Mouse (Mus musculus) forebrain, postnatal 0 days (tissue): ENCODE data around the gene Gpr12. TPM values are rescaled to one million over a fixed set of nuclear protein-coding genes. Genes with fewer than 3 reads are reported as not detected.
"Not testable (repeated sequence)": the region's sequence is repeated elsewhere in the genome, so short reads cannot be mapped to it uniquely, and the experiment has no call there.

ENCODE experiments used
- ATAC-seq: fragments of 200-750 bp; cut with Nextera tagmentation; 2 replicates; pipeline ENCODE4 v1.8.0; 2017; ENCODE audit warnings: mild to moderate bottlenecking, moderate library complexity
- DNase-seq: peaks from one replicate; pipeline ENCODE4 v3.0.0-alpha.2; 2015
- H3K27ac ChIP-seq: fragments of 300-500 bp; sonication (generic); 2 replicates; pipeline ENCODE4 v1.5.1; 2014; ENCODE audit warnings: low read depth, mild to moderate bottlenecking, antibody characterized with exemption, low read length, moderate library complexity, mixed read lengths
- H3K27me3 ChIP-seq: fragments of 300-500 bp; sonication (generic); 2 replicates; pipeline ENCODE4 v1.6.1; 2014; ENCODE audit warnings: mild to moderate bottlenecking, low read length, mixed read lengths; ENCODE audit not compliant: insufficient read depth
- H3K36me3 ChIP-seq: fragments of 300-500 bp; sonication (generic); 2 replicates; pipeline ENCODE4 v1.6.1; 2014; ENCODE audit warnings: mild to moderate bottlenecking, moderate library complexity; ENCODE audit not compliant: insufficient read depth
- H3K4me1 ChIP-seq: fragments of 300-500 bp; sonication (generic); 2 replicates; pipeline ENCODE4 v1.6.1; 2014; ENCODE audit warnings: antibody characterized with exemption; ENCODE audit not compliant: insufficient read depth
- H3K4me2 ChIP-seq: fragments of 300-500 bp; sonication (generic); 2 replicates; pipeline ENCODE4 v1.6.1; 2014; ENCODE audit warnings: low read depth, mild to moderate bottlenecking, moderate library complexity
- H3K4me3 ChIP-seq: fragments of 300-500 bp; sonication (generic); 2 replicates; pipeline ENCODE4 v1.5.1; 2014; ENCODE audit warnings: low read depth, low read length, mixed read lengths
- H3K9ac ChIP-seq: fragments of 300-500 bp; sonication (generic); 2 replicates; pipeline ENCODE4 v1.6.1; 2014; ENCODE audit warnings: mild to moderate bottlenecking
- H3K9me3 ChIP-seq: fragments of 300-500 bp; sonication (generic); 2 replicates; pipeline ENCODE4 v1.6.1; 2016; ENCODE audit warnings: low read length
- CTCF ChIP-seq: sonication (generic); IDR thresholded peaks from 2 replicates; pipeline ENCODE4 v1.5.1; 2016; ENCODE audit warnings: antibody characterized with exemption, control low read depth, low read depth
- WGBS: fragments of 180-500 bp; shearing (Covaris S2); extraction: QIAGEN DNeasy Blood & Tissue Kit; methylation state at CpG from one replicate; pipeline ENCODE4 v1.1.7; 2014; 5-methylcytosine and 5-hydroxymethylcytosine counted together
- polyA plus RNA-seq: library from polyadenylated mRNA; unstranded; fragments of >200 nt; fragmentation: Nextera tagmentation; extraction: Ambion mirVana; gene quantifications from 2 replicates; pipeline ENCODE4 v1.2.1, GENCODE M21; 2015
- total RNA-seq: library from RNA; depleted of rRNA; stranded (reverse); fragments of >200 nt; gene quantifications from 2 replicates; pipeline ENCODE4 v1.2.3, GENCODE M21; 2014

Gene Gpr12
- total and polyA plus RNA-seq, 2 experiments from 2014 or later, result 42.8 to 50.9 TPM

DNA sequence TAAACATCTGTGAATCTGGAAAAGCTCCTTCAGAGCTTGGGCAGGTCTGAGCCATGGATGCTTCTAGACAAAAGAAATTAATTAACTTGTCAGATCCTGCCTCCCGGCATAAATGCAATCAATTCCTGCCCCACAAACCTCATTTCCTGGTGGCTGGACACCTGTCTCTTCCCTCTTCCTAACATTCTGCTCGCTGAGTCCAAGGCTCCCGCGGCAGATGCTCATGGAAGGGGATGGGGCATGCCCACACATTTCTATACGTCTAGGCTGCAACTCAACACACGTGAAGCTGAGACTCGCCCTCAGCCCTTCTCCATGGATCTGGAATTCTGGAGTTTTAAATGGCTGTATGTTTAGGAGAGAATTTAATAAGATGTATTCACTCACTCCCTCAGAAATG, 26.8 kb upstream of the Gpr12 start:
- ATAC-seq (no peak), DNase-seq (no peak)
- no peak overlapping the region for H3K4me2 ChIP-seq
- H3K4me3 ChIP-seq, result no peak overlapping the region
- H3K9me3 ChIP-seq, result no peaks in the 10 kb centered on the region
- no peak for TF ChIP-seq CTCF
- H3K36me3 ChIP-seq, result no peaks in the 10 kb centered on the region
- 36% methylated on average over 7 of the region's 7 CpGs for WGBS
- H3K9ac ChIP-seq, result no peak overlapping the region
- H3K4me1 ChIP-seq, result no peaks in the 10 kb centered on the region; the same call in 1 of the 2 replicates
- no peaks in the 10 kb centered on the region for H3K27me3 ChIP-seq
- no peak overlapping the region for H3K27ac ChIP-seq

DNA sequence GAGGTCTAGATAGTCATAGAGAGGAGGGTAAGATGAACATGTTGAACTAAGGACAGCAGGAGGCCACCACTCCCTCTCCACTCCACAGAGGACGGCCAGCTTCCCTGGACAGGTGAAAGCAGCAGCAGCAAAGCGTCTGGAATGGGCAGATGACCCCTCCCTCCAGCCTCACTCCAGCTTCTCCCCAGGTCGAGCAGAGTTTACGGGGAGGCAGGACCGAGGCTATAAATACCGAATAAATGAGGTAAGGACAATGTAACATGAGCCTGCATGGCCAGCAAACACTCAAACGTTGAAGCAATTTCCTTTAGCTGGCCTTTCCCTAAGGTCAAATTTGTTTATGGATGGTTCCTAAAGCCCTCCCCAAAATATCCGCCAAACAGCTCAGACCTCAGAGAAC, 26.0 kb upstream of the Gpr12 start:
- Histone ChIP-seq H3K36me3 (no peaks in the 10 kb centered on the region), H3K4me3 (no peak overlapping the region), H3K9me3 (no peaks in the 10 kb centered on the region), H3K9ac (no peak overlapping the region), H3K27ac (no peak overlapping the region), H3K4me2 (no peak overlapping the region), H3K4me1 (no peaks in the 10 kb centered on the region; the same call in 1 of the 2 replicates), H3K27me3 (no peaks in the 10 kb centered on the region)
- ATAC-seq, result no peak
- WGBS, result 57% methylated on average over 8 of the region's 8 CpGs
- DNase-seq, result no peak
- no peak for TF ChIP-seq CTCF

DNA sequence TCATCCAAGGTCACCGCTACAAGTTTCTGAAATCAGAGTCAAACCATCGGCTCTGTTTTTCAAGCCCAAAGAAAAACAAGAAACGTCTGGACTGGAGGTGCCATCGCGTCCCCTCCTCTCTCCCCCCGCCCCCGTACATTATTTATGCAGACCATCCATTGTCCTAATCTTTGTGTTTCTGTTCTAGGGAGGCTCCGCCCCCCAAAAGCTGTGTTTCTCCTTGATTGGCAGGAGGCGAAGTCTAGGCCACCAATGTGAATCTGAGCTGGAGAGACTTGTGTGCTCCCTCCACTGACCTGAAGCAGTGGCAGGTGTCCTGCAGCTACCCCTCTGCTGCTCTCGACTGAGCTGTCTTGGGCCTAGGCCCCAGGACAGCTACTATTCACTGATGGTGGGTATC, 24.6 kb upstream of the Gpr12 start:
- WGBS, result 61% methylated on average over 10 of the region's 10 CpGs
- no peak for TF ChIP-seq CTCF

DNA sequence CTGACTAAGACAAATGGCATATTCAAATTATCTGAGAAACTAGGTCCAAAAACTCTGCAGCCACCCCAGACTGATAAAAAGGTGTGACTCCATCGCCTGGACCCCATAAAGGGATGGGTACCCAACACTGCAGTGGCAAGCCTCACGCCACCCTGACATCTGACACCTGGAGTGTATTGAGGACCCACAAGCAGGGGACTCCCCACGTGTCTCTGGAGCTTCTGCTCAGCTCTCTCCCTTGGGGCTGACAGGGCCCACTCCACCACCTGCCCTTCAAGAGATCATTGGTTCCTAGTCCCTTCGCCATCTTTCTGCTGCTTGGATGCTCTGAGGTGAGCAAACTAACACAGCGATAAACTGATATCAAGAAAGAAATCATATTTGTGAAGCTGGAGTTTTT, 22.8 kb upstream of the Gpr12 start:
- Histone ChIP-seq H3K4me1 (no peaks in the 10 kb centered on the region; the same call in 1 of the 2 replicates), H3K4me2 (no peak overlapping the region), H3K27ac (no peak overlapping the region), H3K4me3 (no peak overlapping the region), H3K27me3 (no peaks in the 10 kb centered on the region), H3K9me3 (no peaks in the 10 kb centered on the region), H3K9ac (no peak overlapping the region), H3K36me3 (no peaks in the 10 kb centered on the region)
- DNase-seq (no peak), ATAC-seq (no peak)
- no peak for TF ChIP-seq CTCF
- WGBS, result 85% methylated on average over 5 of the region's 5 CpGs

More for the DNA sequence above, 24.6 kb upstream of the Gpr12 start:
- Histone ChIP-seq H3K27me3 (no peaks in the 10 kb centered on the region), H3K36me3 (no peaks in the 10 kb centered on the region), H3K9me3 (no peaks in the 10 kb centered on the region), H3K4me2 (no peak overlapping the region), H3K9ac (no peak overlapping the region), H3K27ac (no peak overlapping the region), H3K4me3 (no peak overlapping the region), H3K4me1 (no peaks in the 10 kb centered on the region; the same call in 1 of the 2 replicates)
- no peak for DNase-seq
- no peak for ATAC-seq

DNA sequence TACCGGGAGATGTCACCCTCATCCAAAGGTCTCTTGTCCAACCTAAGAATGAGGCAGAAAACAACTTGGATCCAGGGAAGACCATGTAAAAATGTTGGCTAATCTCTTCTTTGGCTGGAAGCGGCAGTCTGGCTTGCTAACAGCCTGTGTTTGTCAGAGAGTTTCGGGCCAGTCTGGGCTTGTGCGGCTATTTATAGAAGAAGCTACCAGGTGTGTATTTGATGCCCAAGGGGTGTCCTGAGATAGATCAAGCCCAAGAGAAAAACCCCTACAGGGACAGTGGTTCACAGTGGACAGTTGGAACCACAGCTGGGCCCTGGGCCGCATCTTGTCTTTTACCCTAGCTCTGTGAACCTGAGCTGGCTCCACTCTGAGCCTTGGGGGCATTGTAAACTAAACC, 21.9 kb upstream of the Gpr12 start:
- no peak for DNase-seq
- Histone ChIP-seq H3K4me3 (no peak overlapping the region), H3K27ac (no peak overlapping the region), H3K9me3 (no peaks in the 10 kb centered on the region), H3K27me3 (no peaks in the 10 kb centered on the region), H3K4me2 (no peak overlapping the region), H3K9ac (no peak overlapping the region), H3K36me3 (no peaks in the 10 kb centered on the region), H3K4me1 (no peaks in the 10 kb centered on the region; the same call in 1 of the 2 replicates)
- ATAC-seq, result no peak
- TF ChIP-seq CTCF, result no peak
- 90% methylated on average over 5 of the region's 5 CpGs for WGBS

DNA sequence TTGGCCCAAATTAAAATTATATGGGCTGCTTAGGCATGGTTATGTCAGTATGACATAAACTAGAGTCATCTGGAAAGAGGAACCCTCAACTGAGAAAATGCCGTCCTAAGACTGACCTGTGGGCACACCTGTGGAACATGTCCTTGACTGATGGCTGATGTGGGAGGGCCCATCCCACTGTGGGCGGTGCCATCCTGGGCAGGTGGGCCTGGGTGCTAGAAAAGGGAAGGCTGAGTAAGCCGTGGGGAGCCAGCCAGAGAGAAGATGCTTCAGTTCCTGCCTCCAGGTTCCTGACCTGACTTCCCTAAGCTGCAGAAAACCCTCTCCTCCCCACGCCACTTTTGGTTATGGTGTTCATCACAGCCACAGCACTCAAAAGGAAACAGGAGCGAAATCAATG, 21.2 kb upstream of the Gpr12 start:
- TF ChIP-seq CTCF, result no peak
- Histone ChIP-seq H3K9ac (no peak overlapping the region), H3K4me1 (no peaks in the 10 kb centered on the region; the same call in 1 of the 2 replicates), H3K27ac (no peak overlapping the region), H3K9me3 (no peaks in the 10 kb centered on the region), H3K36me3 (no peaks in the 10 kb centered on the region), H3K4me2 (no peak overlapping the region), H3K4me3 (no peak overlapping the region), H3K27me3 (no peaks in the 10 kb centered on the region)
- no peak for ATAC-seq
- no peak for DNase-seq
- 81% methylated on average over 5 of the region's 5 CpGs for WGBS

DNA sequence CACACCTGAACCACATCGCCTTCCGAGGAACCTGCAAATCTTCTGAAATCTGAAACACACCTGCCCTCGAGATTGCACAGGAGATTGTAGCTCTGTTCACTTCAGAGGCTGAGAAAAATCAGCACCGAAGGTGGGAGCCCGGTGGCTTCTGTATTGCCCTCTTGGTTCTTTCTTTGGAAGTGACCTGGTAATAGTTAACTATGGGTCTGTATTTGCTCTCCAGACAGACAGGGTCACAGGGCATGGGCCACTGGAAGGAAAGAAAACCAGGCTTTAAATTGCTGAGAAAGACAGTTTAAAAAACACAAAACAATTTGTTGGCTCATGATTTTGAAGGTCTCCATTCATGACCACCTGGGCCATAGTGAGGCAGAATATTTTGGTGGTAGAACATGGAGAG, 14.9 kb upstream of the Gpr12 start:
- no peak overlapping the region for H3K4me2 ChIP-seq
- TF ChIP-seq CTCF, result no peak
- ATAC-seq, result no peak
- no peak overlapping the region for H3K9ac ChIP-seq
- no peak overlapping the region for H3K27ac ChIP-seq
- H3K27me3 ChIP-seq, result no peaks in the 10 kb centered on the region
- DNase-seq, result no peak
- no peaks in the 10 kb centered on the region for H3K9me3 ChIP-seq
- no peaks in the 10 kb centered on the region for H3K4me1 ChIP-seq
- no peak overlapping the region for H3K4me3 ChIP-seq
- H3K36me3 ChIP-seq, result no peaks in the 10 kb centered on the region
- WGBS, result 86% methylated on average over 5 of the region's 5 CpGs

DNA sequence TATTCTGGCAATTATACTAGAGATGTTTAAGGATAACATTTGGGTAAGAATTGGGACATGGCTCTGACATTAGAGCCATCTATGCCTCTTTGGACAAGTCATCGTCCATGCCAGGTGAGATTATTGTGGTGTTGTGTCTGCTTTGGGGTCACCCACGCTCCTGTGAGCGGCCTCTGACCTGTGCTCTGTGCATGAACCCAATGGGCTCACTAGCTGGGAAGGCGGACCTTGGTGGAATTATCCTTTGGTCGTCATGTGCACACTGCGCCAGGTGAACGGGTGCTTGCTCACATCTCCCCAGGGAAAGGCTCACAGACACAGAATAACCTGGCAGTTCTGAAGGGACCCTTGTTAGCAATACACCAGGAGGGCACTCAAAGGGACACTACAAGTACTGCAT, 14.2 kb upstream of the Gpr12 start:
- H3K27me3 ChIP-seq, H3K9me3 ChIP-seq, H3K4me3 ChIP-seq, DNase-seq, ATAC-seq, H3K4me1 ChIP-seq, H3K36me3 ChIP-seq, H3K9ac ChIP-seq, H3K4me2 ChIP-seq: not testable (repeated sequence)
- WGBS, result 80% methylated on average over 7 of the region's 7 CpGs
- peak overlapping the region; percentile 66 for H3K27ac ChIP-seq
